Mouse (Mus musculus) forebrain, postnatal 0 days (tissue): Measurements from ENCODE around the gene Faap20. TPM values are rescaled to one million over a fixed set of nuclear protein-coding genes. Genes with fewer than 3 reads are reported as not detected.

Source experiments
- ATAC-seq: fragments of 200-750 bp; cut with Nextera tagmentation; 2 replicates; pipeline ENCODE4 v1.8.0; 2017; ENCODE audit warnings: mild to moderate bottlenecking, moderate library complexity
- DNase-seq: peaks from one replicate; pipeline ENCODE4 v3.0.0-alpha.2; 2015
- H3K27ac ChIP-seq: fragments of 300-500 bp; sonication (generic); 2 replicates; pipeline ENCODE4 v1.5.1; 2014; ENCODE audit warnings: low read depth, mild to moderate bottlenecking, antibody characterized with exemption, low read length, moderate library complexity, mixed read lengths
- H3K27me3 ChIP-seq: fragments of 300-500 bp; sonication (generic); 2 replicates; pipeline ENCODE4 v1.6.1; 2014; ENCODE audit warnings: mild to moderate bottlenecking, low read length, mixed read lengths; ENCODE audit not compliant: insufficient read depth
- H3K36me3 ChIP-seq: fragments of 300-500 bp; sonication (generic); 2 replicates; pipeline ENCODE4 v1.6.1; 2014; ENCODE audit warnings: mild to moderate bottlenecking, moderate library complexity; ENCODE audit not compliant: insufficient read depth
- H3K4me1 ChIP-seq: fragments of 300-500 bp; sonication (generic); 2 replicates; pipeline ENCODE4 v1.6.1; 2014; ENCODE audit warnings: antibody characterized with exemption; ENCODE audit not compliant: insufficient read depth
- H3K4me2 ChIP-seq: fragments of 300-500 bp; sonication (generic); 2 replicates; pipeline ENCODE4 v1.6.1; 2014; ENCODE audit warnings: low read depth, mild to moderate bottlenecking, moderate library complexity
- H3K4me3 ChIP-seq: fragments of 300-500 bp; sonication (generic); 2 replicates; pipeline ENCODE4 v1.5.1; 2014; ENCODE audit warnings: low read depth, low read length, mixed read lengths
- H3K9ac ChIP-seq: fragments of 300-500 bp; sonication (generic); 2 replicates; pipeline ENCODE4 v1.6.1; 2014; ENCODE audit warnings: mild to moderate bottlenecking
- H3K9me3 ChIP-seq: fragments of 300-500 bp; sonication (generic); 2 replicates; pipeline ENCODE4 v1.6.1; 2016; ENCODE audit warnings: low read length
- CTCF ChIP-seq: sonication (generic); IDR thresholded peaks from 2 replicates; pipeline ENCODE4 v1.5.1; 2016; ENCODE audit warnings: antibody characterized with exemption, control low read depth, low read depth
- WGBS: fragments of 180-500 bp; shearing (Covaris S2); extraction: QIAGEN DNeasy Blood & Tissue Kit; methylation state at CpG from one replicate; pipeline ENCODE4 v1.1.7; 2014; 5-methylcytosine and 5-hydroxymethylcytosine counted together
- polyA plus RNA-seq: library from polyadenylated mRNA; unstranded; fragments of >200 nt; fragmentation: Nextera tagmentation; extraction: Ambion mirVana; gene quantifications from 2 replicates; pipeline ENCODE4 v1.2.1, GENCODE M21; 2015
- total RNA-seq: library from RNA; depleted of rRNA; stranded (reverse); fragments of >200 nt; gene quantifications from 2 replicates; pipeline ENCODE4 v1.2.3, GENCODE M21; 2014

The Faap20 gene
- total and polyA plus RNA-seq, 2 experiments from 2014 or later = 48.7 to 60.7 TPM

DNA sequence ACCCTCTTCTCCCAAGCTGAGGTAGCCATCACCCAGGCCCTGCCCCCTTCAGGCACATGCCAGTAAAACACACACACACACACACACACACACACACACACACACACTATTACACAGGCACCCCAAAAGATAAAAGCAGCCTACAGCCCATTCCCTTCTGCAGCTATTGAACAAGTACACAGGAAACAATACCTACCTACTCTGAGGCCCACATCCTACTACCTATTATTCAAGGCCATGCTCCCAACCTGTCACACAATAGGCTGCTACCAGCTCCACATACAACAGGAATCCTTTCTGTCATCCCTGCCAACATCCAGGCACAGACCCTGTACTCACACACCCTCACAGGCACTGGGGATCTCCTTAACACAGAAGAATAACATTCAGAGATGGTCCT lies 40.5 kb upstream of the Faap20 start:
- Histone ChIP-seq H3K4me1 (peaks cover 20% of the 10 kb centered on the region), H3K4me2 (no peak overlapping the region), H3K36me3 (no peaks in the 10 kb centered on the region), H3K4me3 (no peak overlapping the region), H3K9me3 (no peaks in the 10 kb centered on the region), H3K27me3 (no peaks in the 10 kb centered on the region), H3K9ac (no peak overlapping the region), H3K27ac (no peak overlapping the region)
- no peak for ATAC-seq
- DNase-seq = no peak
- no peak for TF ChIP-seq CTCF

GRCm38 (mm10) chr4:155209494-155209893 lies 40.1 kb upstream of the Faap20 start:
- Histone ChIP-seq H3K27ac (no peak overlapping the region), H3K4me3 (no peak overlapping the region), H3K4me1 (peaks cover 24% of the 10 kb centered on the region), H3K9me3 (no peaks in the 10 kb centered on the region), H3K36me3 (no peaks in the 10 kb centered on the region), H3K4me2 (no peak overlapping the region), H3K27me3 (no peaks in the 10 kb centered on the region), H3K9ac (no peak overlapping the region)
- TF ChIP-seq CTCF = no peak
- ATAC-seq (no peak), DNase-seq (no peak)
- WGBS = 83% methylated on average over 5 of the region's 5 CpGs

DNA sequence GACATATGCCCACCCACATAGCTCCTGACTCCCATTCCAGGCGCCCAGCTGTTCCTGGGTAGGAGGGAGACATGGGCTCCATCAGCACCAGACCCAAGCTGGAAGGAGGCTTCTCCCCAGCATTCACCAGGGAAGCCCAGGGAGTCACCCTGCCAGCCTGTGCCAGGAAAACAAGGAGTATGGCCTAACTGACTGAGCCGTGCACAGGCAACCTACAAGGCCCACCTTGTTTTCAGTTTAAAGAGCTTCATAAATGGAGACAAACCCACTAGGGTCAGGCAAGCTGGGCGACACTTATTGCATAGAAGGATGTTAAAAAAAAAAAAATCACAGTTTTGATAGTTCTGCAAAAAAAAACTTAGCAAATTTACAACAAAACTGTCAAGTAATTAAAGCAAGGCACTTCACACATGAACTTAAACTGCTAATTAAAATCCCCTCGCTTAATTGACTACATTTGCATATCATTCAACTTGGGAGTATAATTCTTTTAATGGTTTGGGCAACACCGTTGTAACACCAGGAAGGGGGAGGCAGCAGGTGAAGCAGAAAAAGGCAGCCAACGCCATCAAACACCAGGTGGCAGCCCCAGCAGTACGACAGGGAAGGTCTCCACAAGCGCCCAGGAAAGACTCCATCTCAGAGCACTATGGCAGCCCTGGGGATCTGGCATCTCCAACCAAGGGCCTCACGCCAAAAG lies 36.4 kb upstream of the Faap20 start:
- H3K27me3 ChIP-seq = no peaks in the 10 kb centered on the region
- H3K4me1 ChIP-seq = peaks cover 50% of the 10 kb centered on the region
- H3K27ac ChIP-seq = peak overlapping the region; percentile 16; the same call in 1 of the 2 replicates
- DNase-seq = peak; percentile 69
- no peak overlapping the region for H3K4me3 ChIP-seq
- no peak overlapping the region for H3K9ac ChIP-seq
- no peaks in the 10 kb centered on the region for H3K9me3 ChIP-seq
- peak overlapping the region; percentile 27 for H3K4me2 ChIP-seq
- H3K36me3 ChIP-seq = no peaks in the 10 kb centered on the region
- TF ChIP-seq CTCF = peak; percentile 36
- ATAC-seq = peak; percentile 75
- WGBS = 19% methylated on average over 9 of the region's 9 CpGs

GRCm38 (mm10) chr4:155213752-155214054 lies 35.9 kb upstream of the Faap20 start:
- ATAC-seq (no peak), DNase-seq (no peak)
- H3K4me1 ChIP-seq = peaks cover 46% of the 10 kb centered on the region
- 31% methylated on average over 6 of the region's 6 CpGs for WGBS
- H3K4me2 ChIP-seq = peak overlapping the region; percentile 27
- no peaks in the 10 kb centered on the region for H3K9me3 ChIP-seq
- no peak overlapping the region for H3K9ac ChIP-seq
- peak overlapping the region; percentile 16; the same call in 1 of the 2 replicates for H3K27ac ChIP-seq
- no peaks in the 10 kb centered on the region for H3K27me3 ChIP-seq
- no peak for TF ChIP-seq CTCF
- no peaks in the 10 kb centered on the region for H3K36me3 ChIP-seq
- no peak overlapping the region for H3K4me3 ChIP-seq

DNA sequence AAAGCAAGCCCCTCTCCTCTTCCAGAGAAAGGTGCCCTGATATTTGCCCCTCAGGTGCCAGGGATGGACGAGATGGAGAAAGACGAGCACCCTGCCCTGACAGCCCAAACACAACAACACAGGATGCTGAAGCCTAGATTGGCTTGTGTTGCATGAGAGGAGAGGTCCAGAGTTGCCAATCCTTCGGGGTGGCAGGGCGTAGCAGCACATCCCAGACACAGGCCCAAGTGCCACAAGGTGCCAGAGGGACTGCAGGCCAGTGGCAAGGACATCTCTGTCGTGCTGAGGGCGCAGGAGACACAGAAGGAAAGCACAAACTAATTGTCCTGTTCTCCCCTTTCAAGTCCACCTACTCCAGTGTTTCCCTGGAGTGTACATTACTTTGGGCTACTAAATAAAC lies 35.4 kb upstream of the Faap20 start:
- H3K9me3 ChIP-seq = no peaks in the 10 kb centered on the region
- DNase-seq (no peak), ATAC-seq (no peak)
- H3K4me2 ChIP-seq = peak overlapping the region; percentile 27
- no peaks in the 10 kb centered on the region for H3K36me3 ChIP-seq
- H3K4me1 ChIP-seq = peaks cover 49% of the 10 kb centered on the region
- no peaks in the 10 kb centered on the region for H3K27me3 ChIP-seq
- no peak overlapping the region for H3K9ac ChIP-seq
- 43% methylated on average over 6 of the region's 6 CpGs for WGBS
- H3K4me3 ChIP-seq = no peak overlapping the region
- TF ChIP-seq CTCF = no peak
- H3K27ac ChIP-seq = no peak overlapping the region

GRCm38 (mm10) chr4:155214793-155215192 lies 34.8 kb upstream of the Faap20 start:
- H3K4me1 ChIP-seq = peaks cover 55% of the 10 kb centered on the region
- peak overlapping the region; percentile 27 for H3K4me2 ChIP-seq
- no peaks in the 10 kb centered on the region for H3K27me3 ChIP-seq
- DNase-seq (no peak), ATAC-seq (no peak)
- no peak overlapping the region for H3K9ac ChIP-seq
- no peaks in the 10 kb centered on the region for H3K36me3 ChIP-seq
- no peaks in the 10 kb centered on the region for H3K9me3 ChIP-seq
- H3K4me3 ChIP-seq = no peak overlapping the region
- H3K27ac ChIP-seq = no peak overlapping the region
- WGBS = 64% methylated on average over 10 of the region's 10 CpGs
- no peak for TF ChIP-seq CTCF

DNA sequence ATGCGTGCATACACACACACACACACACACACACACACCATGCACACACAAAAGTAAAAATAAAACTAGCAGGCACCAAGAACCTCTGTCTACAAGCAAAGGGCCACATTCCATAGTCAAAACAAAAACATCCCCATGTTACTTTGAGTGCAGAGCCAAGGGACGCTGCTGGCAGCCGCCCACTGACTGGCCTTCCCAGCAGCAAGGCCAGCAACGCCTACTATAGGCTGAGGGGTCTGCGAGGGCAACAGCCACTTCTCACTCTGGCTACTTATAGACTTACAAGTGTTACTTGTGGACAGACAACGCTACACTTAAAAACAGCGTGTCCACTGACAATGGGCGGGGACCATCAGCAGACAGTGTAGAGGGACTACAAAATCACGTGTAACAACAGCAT lies 34.4 kb upstream of the Faap20 start:
- no peaks in the 10 kb centered on the region for H3K36me3 ChIP-seq
- H3K27me3 ChIP-seq = no peaks in the 10 kb centered on the region
- no peak overlapping the region for H3K4me3 ChIP-seq
- H3K27ac ChIP-seq = no peak overlapping the region
- no peak for ATAC-seq
- no peak for TF ChIP-seq CTCF
- H3K4me2 ChIP-seq = peak overlapping the region; percentile 27
- no peak for DNase-seq
- no peak overlapping the region for H3K9ac ChIP-seq
- 60% methylated on average over 9 of the region's 9 CpGs for WGBS
- no peaks in the 10 kb centered on the region for H3K9me3 ChIP-seq
- H3K4me1 ChIP-seq = peaks cover 59% of the 10 kb centered on the region
